Mouse (Mus musculus): ENCODE results near the gene Tmigd3.

DNA sequence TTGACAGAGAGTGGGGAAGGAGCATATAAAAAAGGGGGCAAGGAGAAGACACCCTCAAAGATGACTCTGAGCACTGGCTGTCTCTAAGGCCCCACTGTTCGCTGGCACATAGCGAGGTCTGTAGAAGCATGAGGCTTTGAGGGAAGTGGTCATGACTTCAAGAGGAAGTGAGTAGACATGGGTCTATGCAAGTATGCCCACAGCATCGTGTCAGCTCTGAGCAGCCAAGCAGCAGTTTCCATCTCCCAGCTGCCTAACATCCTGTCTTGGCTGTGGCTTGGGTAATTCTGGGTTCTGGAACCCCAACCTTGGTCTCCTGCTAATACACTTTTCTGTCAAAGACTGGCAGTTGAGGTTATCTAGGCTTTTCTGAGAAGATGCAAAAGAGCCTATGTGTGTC lies 30.0 kb downstream of the Tmigd3 start:
- no peak for TF ChIP-seq CTCF (IDR thresholded peaks at IDR 0.05; ENCODE audit: low read depth, low read length)
- TF ChIP-seq POLR2A (IDR thresholded peaks at IDR 0.05; ENCODE audit: borderline replicate concordance, low read depth, low read length) = no peak

Measured in bone marrow macrophage, adult 2 months (primary cell).